Mouse (Mus musculus): Measurements from ENCODE around the gene Ctnna3. TPM values are rescaled to one million over a fixed set of nuclear protein-coding genes. Genes with fewer than 3 reads are reported as not detected.
"Not testable (repeated sequence)": the region's sequence is repeated elsewhere in the genome, so short reads cannot be mapped to it uniquely, and the experiment has no call there.

The Ctnna3 gene
- total and polyA plus RNA-seq, 2 experiments from 2014 or later = 18.6 to 62.6 TPM

DNA sequence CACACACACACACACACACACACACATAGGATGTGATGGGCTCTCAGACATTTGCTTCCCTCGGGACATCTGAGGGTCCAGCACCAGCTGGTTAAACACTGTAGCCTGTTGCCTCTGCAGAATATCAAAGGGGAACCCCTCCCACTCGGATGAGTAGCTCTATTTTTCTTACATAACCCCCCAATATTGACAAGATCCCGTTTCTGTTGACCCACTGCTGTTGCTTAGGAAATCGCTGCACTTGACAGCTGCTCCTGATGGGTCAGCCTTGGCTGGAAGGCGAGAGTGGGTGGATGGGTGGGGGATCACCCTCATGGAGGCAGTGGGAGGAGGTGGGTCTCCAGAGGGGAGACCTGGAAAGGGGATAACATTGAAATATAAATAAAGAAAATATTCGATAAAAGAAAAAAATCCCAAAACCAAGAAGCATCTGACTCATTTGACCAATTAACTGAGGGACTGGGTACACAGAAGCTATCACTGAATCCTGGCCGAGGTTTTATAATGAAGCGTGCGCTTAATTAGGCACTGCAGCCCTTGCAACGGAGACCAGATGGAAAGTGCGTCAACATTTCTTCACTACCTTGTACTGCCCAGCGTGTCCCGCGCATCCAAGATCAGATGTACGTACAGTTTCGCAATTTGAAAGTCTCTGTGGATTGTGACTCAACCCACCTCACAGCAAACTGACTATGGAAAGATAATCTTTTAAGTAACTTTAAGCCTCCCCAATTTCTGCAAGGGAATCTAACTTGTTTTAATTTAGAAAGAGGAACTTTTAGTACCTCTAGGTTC lies 19.5 kb upstream of the Ctnna3 start:
- TF ChIP-seq CTCF (IDR thresholded peaks at IDR 0.05; ENCODE audit: low read depth) (no peak), EP300 (IDR thresholded peaks at IDR 0.05; ENCODE audit: low read depth) (no peak)
- H3K27ac ChIP-seq (ENCODE audit: low read depth) = no peak overlapping the region
- no peaks in the 10 kb centered on the region for H3K9me3 ChIP-seq (replicated peaks; ENCODE audit: control insufficient read depth, low read length)
- no peak for DNase-seq (ENCODE audit: low spot score)
- no peaks in the 10 kb centered on the region for H3K27me3 ChIP-seq (ENCODE audit: control insufficient read depth, insufficient read depth, low read length)
- no peak overlapping the region for H3K9ac ChIP-seq (replicated peaks; ENCODE audit: low read depth, low read length)
- no peak overlapping the region for H3K4me2 ChIP-seq (ENCODE audit: low read depth, low read length)
- H3K4me1 ChIP-seq (ENCODE audit: control insufficient read depth, insufficient read depth) = no peaks in the 10 kb centered on the region
- no peak overlapping the region for H3K4me3 ChIP-seq (ENCODE audit: low read depth, low read length)
- 72% methylated on average over 16 of the region's 16 CpGs for WGBS
- H3K36me3 ChIP-seq (replicated peaks; ENCODE audit: control insufficient read depth, insufficient read depth, low read length) = no peaks in the 10 kb centered on the region
- ATAC-seq (ENCODE audit: insufficient read depth, low read depth) = no peak

- WGBS = 82% methylated on average over 5 of the region's 7 CpGs
- DNase-seq (ENCODE audit: low spot score) = not testable (repeated sequence)
These were observed 18.2 kb upstream of the Ctnna3 start for GRCm38 (mm10) chr10:63411674-63412073.

DNA sequence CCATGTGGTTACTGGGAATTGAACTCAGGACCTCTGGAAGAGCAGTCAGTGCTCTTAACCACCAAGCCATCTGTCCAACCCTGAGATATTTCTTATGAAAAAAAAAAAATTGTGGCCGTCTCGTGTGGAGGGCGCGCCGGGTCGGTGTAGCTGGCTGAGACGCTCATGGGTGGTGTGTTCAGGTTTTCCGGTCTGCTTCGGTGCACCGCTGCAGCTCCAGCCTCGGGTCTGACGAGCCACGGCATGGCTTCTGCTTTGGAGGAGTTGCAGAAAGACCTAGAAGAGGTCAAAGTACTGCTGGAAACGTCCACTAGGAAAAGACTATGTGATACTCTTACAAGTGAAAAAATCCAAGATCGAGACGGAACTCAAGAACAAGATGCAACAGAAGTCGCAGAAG lies 17.1 kb upstream of the Ctnna3 start:
- TF ChIP-seq EP300 (IDR thresholded peaks at IDR 0.05; ENCODE audit: low read depth) (no peak), CTCF (IDR thresholded peaks at IDR 0.05; ENCODE audit: low read depth) (no peak)
- Histone ChIP-seq H3K9me3 (replicated peaks; ENCODE audit: control insufficient read depth, low read length) (no peaks in the 10 kb centered on the region), H3K4me1 (ENCODE audit: control insufficient read depth, insufficient read depth) (no peaks in the 10 kb centered on the region), H3K4me2 (ENCODE audit: low read depth, low read length) (no peak overlapping the region), H3K4me3 (ENCODE audit: low read depth, low read length) (no peak overlapping the region), H3K36me3 (replicated peaks; ENCODE audit: control insufficient read depth, insufficient read depth, low read length) (no peaks in the 10 kb centered on the region), H3K9ac (replicated peaks; ENCODE audit: low read depth, low read length) (no peak overlapping the region), H3K27me3 (ENCODE audit: control insufficient read depth, insufficient read depth, low read length) (no peaks in the 10 kb centered on the region), H3K27ac (ENCODE audit: low read depth) (no peak overlapping the region)
- DNase-seq (ENCODE audit: low spot score) = no peak
- 86% methylated on average over 17 of the region's 17 CpGs for WGBS
- no peak for ATAC-seq (ENCODE audit: insufficient read depth, low read depth)

More at GRCm38 (mm10) chr10:63411674-63412073, 18.2 kb upstream of the Ctnna3 start:
- H3K4me3 ChIP-seq (ENCODE audit: low read depth, low read length); H3K9me3 ChIP-seq (replicated peaks; ENCODE audit: control insufficient read depth, low read length); H3K9ac ChIP-seq (replicated peaks; ENCODE audit: low read depth, low read length); ATAC-seq (ENCODE audit: insufficient read depth, low read depth); H3K4me2 ChIP-seq (ENCODE audit: low read depth, low read length); H3K4me1 ChIP-seq (ENCODE audit: control insufficient read depth, insufficient read depth); H3K27ac ChIP-seq (ENCODE audit: low read depth); H3K36me3 ChIP-seq (replicated peaks; ENCODE audit: control insufficient read depth, insufficient read depth, low read length); H3K27me3 ChIP-seq (ENCODE audit: control insufficient read depth, insufficient read depth, low read length): not testable (repeated sequence)

GRCm38 (mm10) chr10:63415287-63415686 lies 14.6 kb upstream of the Ctnna3 start:
- no peak for ATAC-seq (ENCODE audit: insufficient read depth, low read depth)
- H3K27ac ChIP-seq (ENCODE audit: low read depth) = no peak overlapping the region
- H3K4me2 ChIP-seq (ENCODE audit: low read depth, low read length) = no peak overlapping the region
- no peak for DNase-seq (ENCODE audit: low spot score)
- H3K4me3 ChIP-seq (ENCODE audit: low read depth, low read length) = no peak overlapping the region
- TF ChIP-seq EP300 (IDR thresholded peaks at IDR 0.05; ENCODE audit: low read depth) (no peak), CTCF (IDR thresholded peaks at IDR 0.05; ENCODE audit: low read depth) (no peak)
- WGBS = 73% methylated on average over 7 of the region's 7 CpGs
- no peaks in the 10 kb centered on the region for H3K36me3 ChIP-seq (replicated peaks; ENCODE audit: control insufficient read depth, insufficient read depth, low read length)
- no peak overlapping the region for H3K9ac ChIP-seq (replicated peaks; ENCODE audit: low read depth, low read length)
- no peaks in the 10 kb centered on the region for H3K27me3 ChIP-seq (ENCODE audit: control insufficient read depth, insufficient read depth, low read length)
- no peaks in the 10 kb centered on the region for H3K4me1 ChIP-seq (ENCODE audit: control insufficient read depth, insufficient read depth)
- H3K9me3 ChIP-seq (replicated peaks; ENCODE audit: control insufficient read depth, low read length) = no peaks in the 10 kb centered on the region

DNA sequence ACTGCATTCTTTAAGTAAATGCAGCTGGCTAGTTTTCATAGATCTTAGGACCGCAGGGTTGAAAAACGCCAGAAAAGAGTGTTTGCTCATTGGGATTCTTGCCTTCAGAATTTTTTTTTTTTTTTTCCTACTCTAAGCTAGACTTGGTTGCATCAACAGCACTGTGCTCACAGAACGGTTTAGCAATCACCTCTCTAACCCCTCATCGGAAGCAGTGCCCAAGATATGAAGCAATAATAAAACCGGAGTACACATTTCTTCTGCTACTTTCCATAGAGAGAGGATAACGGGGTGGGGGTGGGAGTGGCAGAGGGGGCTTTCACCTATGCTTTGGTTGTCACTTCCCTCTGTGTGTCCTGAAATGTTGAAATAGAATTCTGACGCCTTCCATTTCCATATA lies 14.0 kb upstream of the Ctnna3 start:
- ATAC-seq (ENCODE audit: insufficient read depth, low read depth) = no peak
- Histone ChIP-seq H3K4me3 (ENCODE audit: low read depth, low read length) (no peak overlapping the region), H3K4me2 (ENCODE audit: low read depth, low read length) (peak overlapping the region; percentile 39), H3K27ac (ENCODE audit: low read depth) (no peak overlapping the region), H3K9ac (replicated peaks; ENCODE audit: low read depth, low read length) (no peak overlapping the region), H3K9me3 (replicated peaks; ENCODE audit: control insufficient read depth, low read length) (no peaks in the 10 kb centered on the region), H3K36me3 (replicated peaks; ENCODE audit: control insufficient read depth, insufficient read depth, low read length) (no peaks in the 10 kb centered on the region), H3K4me1 (ENCODE audit: control insufficient read depth, insufficient read depth) (no peaks in the 10 kb centered on the region), H3K27me3 (ENCODE audit: control insufficient read depth, insufficient read depth, low read length) (no peaks in the 10 kb centered on the region)
- WGBS = 49% methylated on average over 7 of the region's 7 CpGs
- DNase-seq (ENCODE audit: low spot score) = no peak
- TF ChIP-seq EP300 (IDR thresholded peaks at IDR 0.05; ENCODE audit: low read depth) = no peak
- TF ChIP-seq CTCF (IDR thresholded peaks at IDR 0.05; ENCODE audit: low read depth) = no peak

DNA sequence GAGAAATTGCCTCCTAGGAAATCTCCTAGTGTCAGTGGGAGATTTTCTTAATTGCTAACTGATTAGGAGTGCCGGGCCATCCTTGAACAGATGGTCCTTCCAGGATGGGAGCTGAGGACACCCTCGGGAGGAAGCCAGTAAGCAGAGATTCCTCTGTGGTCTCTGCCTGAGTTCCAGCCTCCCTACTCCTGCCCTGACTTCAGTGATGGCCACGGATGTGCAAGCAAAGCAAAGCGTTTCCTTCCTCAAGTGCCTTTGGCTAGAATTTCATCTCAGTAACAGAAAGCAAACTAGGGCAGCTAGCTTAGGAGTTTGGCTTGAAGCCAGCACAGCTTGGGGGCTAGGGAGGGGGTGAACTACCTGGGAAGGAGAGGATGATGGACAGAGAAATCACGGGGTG lies 12.8 kb upstream of the Ctnna3 start:
- H3K4me1 ChIP-seq (ENCODE audit: control insufficient read depth, insufficient read depth) = no peaks in the 10 kb centered on the region
- no peak overlapping the region for H3K27ac ChIP-seq (ENCODE audit: low read depth)
- H3K27me3 ChIP-seq (ENCODE audit: control insufficient read depth, insufficient read depth, low read length) = no peaks in the 10 kb centered on the region
- H3K4me3 ChIP-seq (ENCODE audit: low read depth, low read length) = no peak overlapping the region
- DNase-seq (ENCODE audit: low spot score) (no peak), ATAC-seq (ENCODE audit: insufficient read depth, low read depth) (no peak)
- no peaks in the 10 kb centered on the region for H3K36me3 ChIP-seq (replicated peaks; ENCODE audit: control insufficient read depth, insufficient read depth, low read length)
- no peak overlapping the region for H3K4me2 ChIP-seq (ENCODE audit: low read depth, low read length)
- H3K9me3 ChIP-seq (replicated peaks; ENCODE audit: control insufficient read depth, low read length) = no peaks in the 10 kb centered on the region
- WGBS = 35% methylated on average over 5 of the region's 5 CpGs
- no peak overlapping the region for H3K9ac ChIP-seq (replicated peaks; ENCODE audit: low read depth, low read length)
- TF ChIP-seq EP300 (IDR thresholded peaks at IDR 0.05; ENCODE audit: low read depth) = no peak
- no peak for TF ChIP-seq CTCF (IDR thresholded peaks at IDR 0.05; ENCODE audit: low read depth)
